In the genomic region with DNA sequence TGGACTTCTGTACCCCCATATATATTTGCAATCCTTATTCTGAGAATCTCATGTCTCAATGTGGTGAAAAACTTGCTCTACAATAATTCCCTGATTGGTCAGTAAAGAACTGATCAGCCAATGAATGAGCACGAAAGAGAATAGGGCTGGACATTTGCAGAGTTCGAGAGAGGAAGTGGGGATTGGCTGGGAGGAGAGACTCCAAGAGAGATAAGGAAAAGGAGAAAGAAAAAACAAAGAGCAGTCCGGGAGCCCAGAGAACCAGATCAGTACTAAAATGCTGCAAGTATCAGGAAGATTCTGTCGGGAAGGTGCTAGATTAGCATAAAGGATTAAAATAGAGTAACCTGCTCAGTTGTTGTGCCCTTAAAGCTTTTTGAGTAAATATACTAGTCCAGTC, we compare ENCODE assay signal across 22 mouse cellular contexts. TPM values are rescaled to one million over a fixed set of nuclear protein-coding genes. Genes with fewer than 3 reads are reported as not detected.
DNase-seq lines count a peak whose midpoint lies in the region; ATAC-seq and TF ChIP-seq lines count a peak whose summit lies in the region.
"Had no signal": no experiment of that assay in that cellular context is flagged by ENCODE, and none has a peak within 500 bp of the region (broad histone marks: within the 10 kb centered on the region; RNA-seq: fewer than 3 reads in every experiment).

No protein-coding gene starts in this region.

- peak overlapping the region; percentile 70 to 74 for H3K4me3 ChIP-seq in MEL (ENCODE audit: control insufficient read depth in 1 of 2, insufficient read depth in 1 of 2, low read depth in 2 of 2, low read length in 2 of 2)
- H3K4me3 ChIP-seq in bone marrow macrophage, adult 2 months (ENCODE audit: insufficient read depth, low read length) = peak overlapping the region; percentile 92; the same call in 1 of the 2 replicates
- peak overlapping the region; percentile 87 for H3K4me3 ChIP-seq in liver, embryonic 12.5 days
- H3K4me3 ChIP-seq in megakaryocyte, embryonic 14.5 days (replicated peaks) = peak overlapping the region; percentile 99
- H3K4me3 ChIP-seq: midbrain, embryonic 13.5 days had no signal

- TF ChIP-seq CTCF in MEL (IDR thresholded peaks at IDR 0.05 in 2 of 3, conservative IDR thresholded peaks at IDR 0.05 in 1 of 3; ENCODE audit: control insufficient read depth in 1 of 3, insufficient read depth in 1 of 3, low read depth in 2 of 3, low read length in 3 of 3, poor library complexity in 1 of 3, severe bottlenecking in 1 of 3) = no peak
- no peak for TF ChIP-seq CTCF in bone marrow macrophage, adult 2 months (IDR thresholded peaks at IDR 0.05; ENCODE audit: low read depth, low read length)

- ATAC-seq in liver, embryonic 12.5 days = no peak
- ATAC-seq in cerebellum, adult (ENCODE audit: insufficient number of reproducible peaks, low FRiP score, low TSS enrichment) = no peak
- ATAC-seq: midbrain, embryonic 13.5 days had no signal

- peaks cover 36% of the 10 kb centered on the region for H3K79me2 ChIP-seq in MEL (ENCODE audit: control insufficient read depth, insufficient read depth, low read length, poor library complexity)

- TF ChIP-seq RAD21 in MEL (IDR thresholded peaks at IDR 0.05; ENCODE audit: low read depth, low read length) = no peak

- peaks cover 2 to 26% of the 10 kb centered on the region in 2 experiments; a peak in 3 of 4 replicates for H3K4me1 ChIP-seq in MEL (ENCODE audit: control insufficient read depth in 1 of 2, insufficient read depth in 2 of 2, low read length in 2 of 2)
- peaks cover 29% of the 10 kb centered on the region for H3K4me1 ChIP-seq in bone marrow macrophage, adult 2 months (ENCODE audit: control insufficient read depth, insufficient read depth, low read length)
- peaks cover 64% of the 10 kb centered on the region for H3K4me1 ChIP-seq in liver, embryonic 12.5 days
- H3K4me1 ChIP-seq in megakaryocyte, embryonic 14.5 days = peaks cover 64% of the 10 kb centered on the region

- TF ChIP-seq POLR2A in MEL (IDR thresholded peaks at IDR 0.05; ENCODE audit: control insufficient read depth in 1 of 2, insufficient read depth in 1 of 2, low read depth in 1 of 2, low read length in 2 of 2, poor library complexity in 1 of 2) = peak in 1 of 2 experiments; percentile 46; a peak in 1 of 4 replicates
- no peak for TF ChIP-seq POLR2A in bone marrow macrophage, adult 2 months (IDR thresholded peaks at IDR 0.05; ENCODE audit: borderline replicate concordance, low read depth, low read length)

- H3K4me2 ChIP-seq in liver, embryonic 12.5 days = peak overlapping the region; percentile 99

- TF ChIP-seq EP300 in MEL (IDR thresholded peaks at IDR 0.05; ENCODE audit: low read depth in 1 of 2, low read length in 2 of 2) = peak in 1 of 2 experiments; percentile 18; a peak in 1 of 4 replicates

- no peaks in the 10 kb centered on the region for H3K27me3 ChIP-seq in MEL (ENCODE audit: control insufficient read depth in 1 of 2, insufficient read depth in 2 of 2, low read length in 2 of 2)
- no peaks in the 10 kb centered on the region for H3K27me3 ChIP-seq in liver, embryonic 12.5 days (replicated peaks)
- H3K27me3 ChIP-seq in megakaryocyte, embryonic 14.5 days (replicated peaks) = no peaks in the 10 kb centered on the region
- H3K27me3 ChIP-seq: embryonic facial prominence, embryonic 13.5 days; hindbrain, embryonic 13.5 days; limb, embryonic 13.5 days; midbrain, embryonic 13.5 days had no signal

- peaks cover 0 to 25% of the 10 kb centered on the region in 2 experiments; a peak in 2 of 4 replicates for H3K36me3 ChIP-seq in MEL (ENCODE audit: control insufficient read depth in 1 of 2, insufficient read depth in 2 of 2, low read length in 2 of 2)
- H3K36me3 ChIP-seq in liver, embryonic 12.5 days = peaks cover 21% of the 10 kb centered on the region
- peaks cover 24% of the 10 kb centered on the region for H3K36me3 ChIP-seq in megakaryocyte, embryonic 14.5 days (replicated peaks; ENCODE audit: low read length)

- peak overlapping the region; percentile 86 for H3K9ac ChIP-seq in MEL (ENCODE audit: control insufficient read depth, low read depth, low read length, poor library complexity, severe bottlenecking)
- 0 out of 2 replicates have a peak overlapping the region, but pooled peaks have one; percentile 87 for H3K9ac ChIP-seq in liver, embryonic 12.5 days
- H3K9ac ChIP-seq: hindbrain, embryonic 13.5 days; midbrain, embryonic 13.5 days had no signal

- H3K9me3 ChIP-seq in MEL (replicated peaks; ENCODE audit: insufficient read depth, low read length) = no peaks in the 10 kb centered on the region
- 0 out of 2 replicates have a peak, but pooled peaks cover 3% of the 10 kb centered on the region for H3K9me3 ChIP-seq in liver, embryonic 12.5 days (replicated peaks)
- H3K9me3 ChIP-seq in megakaryocyte, embryonic 14.5 days = no peaks in the 10 kb centered on the region
- H3K9me3 ChIP-seq: embryonic facial prominence, embryonic 13.5 days; hindbrain, embryonic 13.5 days; limb, embryonic 13.5 days; midbrain, embryonic 13.5 days had no signal

- peak; percentile 93 for DNase-seq in MEL (ENCODE audit: low read depth, low spot score)
- DNase-seq in kidney, postnatal 4 days = no peak
- DNase-seq in adrenal gland, adult (ENCODE audit: inconsistent age in 2 of 2, low spot score in 1 of 2) = no peak
- DNase-seq: cerebellum, adult 9-10 months; gastrocnemius, postnatal 14 days; heart, postnatal 10 days; kidney, adult 11 months; kidney, postnatal 10 days; right cerebral cortex, postnatal 25 days; thymus, postnatal 25 days had no signal

- peak overlapping the region; percentile 82; the same call in 1 of the 2 replicates for H3K27ac ChIP-seq in MEL (ENCODE audit: control insufficient read depth, low read depth, low read length)
- peak overlapping the region; percentile 89 for H3K27ac ChIP-seq in bone marrow macrophage, adult 2 months (ENCODE audit: insufficient read depth, low read depth, low read length)
- peak overlapping the region; percentile 84 for H3K27ac ChIP-seq in liver, embryonic 12.5 days
- H3K27ac ChIP-seq: embryonic facial prominence, embryonic 13.5 days; hindbrain, embryonic 13.5 days; limb, embryonic 13.5 days; midbrain, embryonic 13.5 days had no signal

- 18% methylated on average over 4 of the region's 4 CpGs for WGBS in liver, embryonic 12.5 days (ENCODE audit: insufficient replicate concordance)

TF ChIP-seq in MEL, 35 proteins besides CTCF, POLR2A, EP300 and RAD21 (continues in another document):
- TF ChIP-seq E2F4 (IDR thresholded peaks at IDR 0.05; ENCODE audit: borderline replicate concordance, low read depth, low read length) (no peak), ZKSCAN1 (IDR thresholded peaks at IDR 0.05; ENCODE audit: low read depth, low read length) (no peak), TBP (IDR thresholded peaks at IDR 0.05; ENCODE audit: low read depth, low read length) (peak; percentile 83; the same call in 1 of the 2 replicates), MXI1 (IDR thresholded peaks at IDR 0.05; ENCODE audit: low read depth, low read length) (peak; percentile 34; the same call in 1 of the 2 replicates), GATA1 (IDR thresholded peaks at IDR 0.05; ENCODE audit: low read depth, low read length) (peak; percentile 97), ZMIZ1 (IDR thresholded peaks at IDR 0.05; ENCODE audit: low read depth, low read length) (peak; percentile 56; the same call in 1 of the 2 replicates), MYC (IDR thresholded peaks at IDR 0.05; ENCODE audit: low read depth, low read length) (no peak), TAL1 (IDR thresholded peaks at IDR 0.05; ENCODE audit: low read length) (no peak), RCOR1 (IDR thresholded peaks at IDR 0.05; ENCODE audit: low read depth, low read length) (0 out of 2 replicates have a peak, but pooled peaks have one; percentile 29), MYB (IDR thresholded peaks at IDR 0.05; ENCODE audit: low read depth, low read length) (no peak), NELFE (IDR thresholded peaks at IDR 0.05; ENCODE audit: low read depth, low read length) (peak; percentile 48; the same call in 1 of the 2 replicates), MAX (IDR thresholded peaks at IDR 0.05; ENCODE audit: low read length) (no peak)

RNA-seq across cellular contexts. Expression of gene Riox1, which starts 1.4 kb away (rescaled TPM):
- 43.4 and 46.6 TPM in 2 replicates for total RNA-seq in MEL (2012; rRNA removed)
- 10 to 100 TPM in 1 of 2 experiments, not detected in 1; 47.1 TPM for polyA plus RNA-seq in MEL (2012; ENCODE audit: insufficient read depth in 1 of 2, insufficient read length in 2 of 2, low read depth in 1 of 2, low replicate concordance in 2 of 2, missing spikeins in 1 of 2)
- polyA plus RNA-seq in bone marrow macrophage, adult 2 months (2012; ENCODE audit: insufficient read depth, insufficient read length, missing spikeins) = 7.2 and 8.0 TPM in 2 replicates
- 22.3 and 22.8 TPM in 2 replicates for polyA plus RNA-seq in liver, embryonic 12.5 days (2016; fragmentation: Nextera tagmentation; extraction: Ambion mirVana)
- 27.4 and 68.6 TPM in 2 replicates for polyA plus RNA-seq in megakaryocyte, embryonic 14.5 days (2012; ENCODE audit: insufficient read depth, low replicate concordance)

RNA-seq across cellular contexts. Expression of gene Numb, which starts 27.3 kb away (rescaled TPM):
- total RNA-seq in MEL (2012; rRNA removed) = 8.4 and 10.6 TPM in 2 replicates
- 10 to 100 TPM in 1 of 2 experiments, not detected in 1; 14.6 TPM for polyA plus RNA-seq in MEL (2012; ENCODE audit: insufficient read depth in 1 of 2, insufficient read length in 2 of 2, low read depth in 1 of 2, low replicate concordance in 2 of 2, missing spikeins in 1 of 2)
- polyA plus RNA-seq in bone marrow macrophage, adult 2 months (2012; ENCODE audit: insufficient read depth, insufficient read length, missing spikeins) = 33.0 and 42.4 TPM in 2 replicates
- 17.7 and 18.4 TPM in 2 replicates for polyA plus RNA-seq in liver, embryonic 12.5 days (2016; fragmentation: Nextera tagmentation; extraction: Ambion mirVana)
- polyA plus RNA-seq in megakaryocyte, embryonic 14.5 days (2012; ENCODE audit: insufficient read depth, low replicate concordance) = 13.4 and 19.5 TPM in 2 replicates

RNA-seq across cellular contexts. Expression of gene Heatr4, which starts 35.6 kb away (rescaled TPM):
- not detected in 2 replicates for total RNA-seq in MEL (2012; rRNA removed)
- polyA plus RNA-seq in MEL (2012; ENCODE audit: insufficient read depth in 1 of 2, insufficient read length in 2 of 2, low read depth in 1 of 2, low replicate concordance in 2 of 2, missing spikeins in 1 of 2) = under 1 TPM in 1 of 2 experiments, not detected in 1; 0.03 TPM
- polyA plus RNA-seq in bone marrow macrophage, adult 2 months (2012; ENCODE audit: insufficient read depth, insufficient read length, missing spikeins) = not detected in 2 replicates
- polyA plus RNA-seq in liver, embryonic 12.5 days (2016; fragmentation: Nextera tagmentation; extraction: Ambion mirVana) = not detected in 2 replicates
- polyA plus RNA-seq in megakaryocyte, embryonic 14.5 days (2012; ENCODE audit: insufficient read depth, low replicate concordance) = not detected in 2 replicates
- total RNA-seq: gastrocnemius, postnatal 14 days; left cerebral cortex, postnatal 10 days had no signal
- polyA plus RNA-seq: embryonic facial prominence, embryonic 13.5 days; forebrain, embryonic 11.5 days; hindbrain, embryonic 13.5 days; limb, embryonic 13.5 days; lung, embryonic 16.5 days; midbrain, embryonic 13.5 days; neural tube, embryonic 14.5 days had no signal

RNA-seq across cellular contexts. Expression of gene Acot2, which starts 38.6 kb away (rescaled TPM):
- 9.8 and 14.6 TPM in 2 replicates for total RNA-seq in MEL (2012; rRNA removed)
- polyA plus RNA-seq in MEL (2012; ENCODE audit: insufficient read depth in 1 of 2, insufficient read length in 2 of 2, low read depth in 1 of 2, low replicate concordance in 2 of 2, missing spikeins in 1 of 2) = 10 to 100 TPM in 1 of 2 experiments, not detected in 1; 13.0 TPM
- 12.5 and 15.0 TPM in 2 replicates for polyA plus RNA-seq in bone marrow macrophage, adult 2 months (2012; ENCODE audit: insufficient read depth, insufficient read length, missing spikeins)
- polyA plus RNA-seq in liver, embryonic 12.5 days (2016; fragmentation: Nextera tagmentation; extraction: Ambion mirVana) = 15.1 and 15.2 TPM in 2 replicates
- polyA plus RNA-seq in megakaryocyte, embryonic 14.5 days (2012; ENCODE audit: insufficient read depth, low replicate concordance) = 5.9 and 6.7 TPM in 2 replicates
